Mouse (Mus musculus) ovary, postnatal 14 days (tissue): ENCODE results near the gene Phactr2.
"Not testable (repeated sequence)": the region's sequence is repeated elsewhere in the genome, so short reads cannot be mapped to it uniquely, and the experiment has no call there.

Experiments used
- DNase-seq: peaks from one replicate; pipeline ENCODE4 v3.0.0; 2022; ENCODE audit warnings: low spot score

Gene Phactr2

GRCm38 (mm10) chr10:13212829-13213228 lies 261.4 kb downstream of the Phactr2 start:
- DNase-seq, result no peak

- no peak for DNase-seq
Measured at GRCm38 (mm10) chr10:13212326-13212725, 261.9 kb downstream of the Phactr2 start.

- no peak for DNase-seq
Measured at GRCm38 (mm10) chr10:13209930-13210637, 264.1 kb downstream of the Phactr2 start.

GRCm38 (mm10) chr10:13209506-13209905 lies 264.7 kb downstream of the Phactr2 start:
- DNase-seq, result no peak

GRCm38 (mm10) chr10:13209061-13209460 lies 265.2 kb downstream of the Phactr2 start:
- no peak for DNase-seq

- DNase-seq, result no peak
Measured at GRCm38 (mm10) chr10:13201741-13202293, 272.4 kb downstream of the Phactr2 start.

- DNase-seq, result no peak
Measured at GRCm38 (mm10) chr10:13200862-13201261, 273.4 kb downstream of the Phactr2 start.

- DNase-seq, result no peak
Measured at GRCm38 (mm10) chr10:13199234-13199633, 275.0 kb downstream of the Phactr2 start.

GRCm38 (mm10) chr10:13196872-13197507 lies 277.2 kb downstream of the Phactr2 start:
- no peak for DNase-seq

- DNase-seq, result not testable (repeated sequence)
Measured at GRCm38 (mm10) chr10:13193496-13193895, 280.7 kb downstream of the Phactr2 start.

GRCm38 (mm10) chr10:13192731-13193351 lies 281.4 kb downstream of the Phactr2 start, which contains the start of gene Ltv1:
Gene Ltv1, minus strand, starts transcription at chr10:13193168.
- peak; percentile 93 for DNase-seq

- DNase-seq, result no peak
Measured at GRCm38 (mm10) chr10:13189881-13190280, 284.3 kb downstream of the Phactr2 start.

- DNase-seq, result no peak
Measured at GRCm38 (mm10) chr10:13186754-13187153, 287.5 kb downstream of the Phactr2 start.

GRCm38 (mm10) chr10:13184170-13184766 lies 289.9 kb downstream of the Phactr2 start:
- no peak for DNase-seq

GRCm38 (mm10) chr10:13180211-13180610 lies 294.0 kb downstream of the Phactr2 start:
- no peak for DNase-seq

GRCm38 (mm10) chr10:13177973-13178624 lies 296.1 kb downstream of the Phactr2 start, which contains the start of gene Zc2hc1b:
Gene Zc2hc1b, minus strand, starts transcription at chr10:13178023.
- DNase-seq, result no peak

GRCm38 (mm10) chr10:13175866-13176265 lies 298.3 kb downstream of the Phactr2 start:
- DNase-seq, result no peak

- no peak for DNase-seq
Measured at GRCm38 (mm10) chr10:13172798-13173221, 301.4 kb downstream of the Phactr2 start.

GRCm38 (mm10) chr10:13171461-13171860 lies 302.8 kb downstream of the Phactr2 start:
- no peak for DNase-seq

GRCm38 (mm10) chr10:13170739-13171448 lies 303.3 kb downstream of the Phactr2 start:
- no peak for DNase-seq

GRCm38 (mm10) chr10:13168461-13168860 lies 305.8 kb downstream of the Phactr2 start:
- DNase-seq, result no peak
